Mouse (Mus musculus): Measurements from ENCODE around the gene Gcsh. TPM values are rescaled to one million over a fixed set of nuclear protein-coding genes. Genes with fewer than 3 reads are reported as not detected.

The Gcsh gene
- polyA plus RNA-seq, 2 experiments = 38.8 to 81.3 TPM

GRCm38 (mm10) chr8:116978052-116978451 lies 15.3 kb downstream of the Gcsh start:
- ATAC-seq (ENCODE audit: insufficient read depth) = no peak
- no peak overlapping the region for H3K27ac ChIP-seq
- peak overlapping the region; percentile 92 for H3K4me2 ChIP-seq (ENCODE audit: low read depth)
- no peak for TF ChIP-seq CTCF (IDR thresholded peaks at IDR 0.05; ENCODE audit: low read depth)
- WGBS (ENCODE audit: insufficient replicate concordance) = 34% methylated on average over 8 of the region's 8 CpGs
- H3K4me3 ChIP-seq (ENCODE audit: insufficient read depth in 1 of 2, low read depth in 2 of 2, low read length in 2 of 2) = peak overlapping the region; percentile 83 to 90
- no peaks in the 10 kb centered on the region for H3K36me3 ChIP-seq (replicated peaks; ENCODE audit: control insufficient read depth, insufficient read depth, low read depth)
- H3K9me3 ChIP-seq (ENCODE audit: control insufficient read depth, low read length) = no peaks in the 10 kb centered on the region
- peaks cover 8 to 16% of the 10 kb centered on the region in 2 experiments for H3K4me1 ChIP-seq (replicated peaks; ENCODE audit: control insufficient read depth in 2 of 2, insufficient read depth in 2 of 2, low read length in 1 of 2)
- DNase-seq (ENCODE audit: low read depth in 3 of 3, low spot score in 3 of 3) = no peak
- peak overlapping the region; percentile 14; the same call in 1 of the 2 replicates for H3K9ac ChIP-seq (replicated peaks)
- no peaks in the 10 kb centered on the region for H3K27me3 ChIP-seq (ENCODE audit: control insufficient read depth, insufficient read depth, low read length)

GRCm38 (mm10) chr8:116975606-116976005 lies 17.7 kb downstream of the Gcsh start:
- Histone ChIP-seq H3K4me3 (ENCODE audit: insufficient read depth in 1 of 2, low read depth in 2 of 2, low read length in 2 of 2) (no peak overlapping the region), H3K9ac (replicated peaks) (no peak overlapping the region), H3K4me2 (ENCODE audit: low read depth) (no peak overlapping the region), H3K27me3 (ENCODE audit: control insufficient read depth, insufficient read depth, low read length) (no peaks in the 10 kb centered on the region), H3K36me3 (replicated peaks; ENCODE audit: control insufficient read depth, insufficient read depth, low read depth) (no peaks in the 10 kb centered on the region), H3K4me1 (replicated peaks; ENCODE audit: control insufficient read depth in 2 of 2, insufficient read depth in 2 of 2, low read length in 1 of 2) (peaks cover 8 to 16% of the 10 kb centered on the region in 2 experiments), H3K27ac (no peak overlapping the region), H3K9me3 (ENCODE audit: control insufficient read depth, low read length) (no peaks in the 10 kb centered on the region)
- no peak for ATAC-seq (ENCODE audit: insufficient read depth)
- TF ChIP-seq CTCF (IDR thresholded peaks at IDR 0.05; ENCODE audit: low read depth) (no peak), EP300 (IDR thresholded peaks at IDR 0.05; ENCODE audit: low read depth) (no peak)
- DNase-seq (ENCODE audit: low read depth in 3 of 3, low spot score in 3 of 3) = no peak
- 63% methylated on average over 5 of the region's 5 CpGs for WGBS (ENCODE audit: insufficient replicate concordance)

- H3K27ac ChIP-seq = no peak overlapping the region
- no peak overlapping the region for H3K9ac ChIP-seq (replicated peaks)
- no peak overlapping the region for H3K4me2 ChIP-seq (ENCODE audit: low read depth)
- TF ChIP-seq EP300 (IDR thresholded peaks at IDR 0.05; ENCODE audit: low read depth) (no peak), CTCF (IDR thresholded peaks at IDR 0.05; ENCODE audit: low read depth) (no peak)
- no peaks in the 10 kb centered on the region for H3K9me3 ChIP-seq (ENCODE audit: control insufficient read depth, low read length)
- H3K36me3 ChIP-seq (replicated peaks; ENCODE audit: control insufficient read depth, insufficient read depth, low read depth) = no peaks in the 10 kb centered on the region
- no peak for ATAC-seq (ENCODE audit: insufficient read depth)
- no peak for DNase-seq (ENCODE audit: low read depth in 3 of 3, low spot score in 3 of 3)
- WGBS (ENCODE audit: insufficient replicate concordance) = 30% methylated on average over 5 of the region's 5 CpGs
- no peaks in the 10 kb centered on the region for H3K27me3 ChIP-seq (ENCODE audit: control insufficient read depth, insufficient read depth, low read length)
- H3K4me1 ChIP-seq (replicated peaks; ENCODE audit: control insufficient read depth in 2 of 2, insufficient read depth in 2 of 2, low read length in 1 of 2) = peaks cover 8 to 16% of the 10 kb centered on the region in 2 experiments
- no peak overlapping the region for H3K4me3 ChIP-seq (ENCODE audit: insufficient read depth in 1 of 2, low read depth in 2 of 2, low read length in 2 of 2)
Measured at GRCm38 (mm10) chr8:116975066-116975465, 18.3 kb downstream of the Gcsh start.

- Histone ChIP-seq H3K27ac (no peak overlapping the region), H3K27me3 (ENCODE audit: control insufficient read depth, insufficient read depth, low read length) (no peaks in the 10 kb centered on the region), H3K9ac (replicated peaks) (no peak overlapping the region), H3K9me3 (ENCODE audit: control insufficient read depth, low read length) (no peaks in the 10 kb centered on the region), H3K4me3 (ENCODE audit: insufficient read depth in 1 of 2, low read depth in 2 of 2, low read length in 2 of 2) (no peak overlapping the region), H3K4me2 (ENCODE audit: low read depth) (no peak overlapping the region), H3K4me1 (replicated peaks; ENCODE audit: control insufficient read depth in 2 of 2, insufficient read depth in 2 of 2, low read length in 1 of 2) (no peaks in the 10 kb centered on the region), H3K36me3 (replicated peaks; ENCODE audit: control insufficient read depth, insufficient read depth, low read depth) (no peaks in the 10 kb centered on the region)
- DNase-seq (ENCODE audit: low read depth in 3 of 3, low spot score in 3 of 3) = no peak
- TF ChIP-seq CTCF (IDR thresholded peaks at IDR 0.05; ENCODE audit: low read depth) (no peak), EP300 (IDR thresholded peaks at IDR 0.05; ENCODE audit: low read depth) (no peak)
- WGBS (ENCODE audit: insufficient replicate concordance) = 81% methylated on average over 6 of the region's 6 CpGs
- ATAC-seq (ENCODE audit: insufficient read depth) = no peak
Measured at GRCm38 (mm10) chr8:116969531-116969930, 23.8 kb downstream of the Gcsh start.

- Histone ChIP-seq H3K27ac (no peak overlapping the region), H3K4me1 (replicated peaks; ENCODE audit: control insufficient read depth in 2 of 2, insufficient read depth in 2 of 2, low read length in 1 of 2) (no peaks in the 10 kb centered on the region), H3K4me2 (ENCODE audit: low read depth) (no peak overlapping the region), H3K9ac (replicated peaks) (no peak overlapping the region), H3K36me3 (replicated peaks; ENCODE audit: control insufficient read depth, insufficient read depth, low read depth) (peaks cover 10% of the 10 kb centered on the region), H3K9me3 (ENCODE audit: control insufficient read depth, low read length) (no peaks in the 10 kb centered on the region), H3K27me3 (ENCODE audit: control insufficient read depth, insufficient read depth, low read length) (no peaks in the 10 kb centered on the region), H3K4me3 (ENCODE audit: insufficient read depth in 1 of 2, low read depth in 2 of 2, low read length in 2 of 2) (no peak overlapping the region)
- no peak for ATAC-seq (ENCODE audit: insufficient read depth)
- WGBS (ENCODE audit: insufficient replicate concordance) = 80% methylated on average over 9 of the region's 9 CpGs
- no peak for TF ChIP-seq EP300 (IDR thresholded peaks at IDR 0.05; ENCODE audit: low read depth)
- TF ChIP-seq CTCF (IDR thresholded peaks at IDR 0.05; ENCODE audit: low read depth) = no peak
- no peak for DNase-seq (ENCODE audit: low read depth in 3 of 3, low spot score in 3 of 3)
Measured at GRCm38 (mm10) chr8:116954415-116954814, 38.9 kb downstream of the Gcsh start.
